Mouse (Mus musculus): ENCODE results near the gene Nr5a2. TPM values are rescaled to one million over a fixed set of nuclear protein-coding genes. Genes with fewer than 3 reads are reported as not detected.

The Nr5a2 gene
- polyA plus RNA-seq, 1 experiment from 2014 or later: 0.34 TPM

DNA sequence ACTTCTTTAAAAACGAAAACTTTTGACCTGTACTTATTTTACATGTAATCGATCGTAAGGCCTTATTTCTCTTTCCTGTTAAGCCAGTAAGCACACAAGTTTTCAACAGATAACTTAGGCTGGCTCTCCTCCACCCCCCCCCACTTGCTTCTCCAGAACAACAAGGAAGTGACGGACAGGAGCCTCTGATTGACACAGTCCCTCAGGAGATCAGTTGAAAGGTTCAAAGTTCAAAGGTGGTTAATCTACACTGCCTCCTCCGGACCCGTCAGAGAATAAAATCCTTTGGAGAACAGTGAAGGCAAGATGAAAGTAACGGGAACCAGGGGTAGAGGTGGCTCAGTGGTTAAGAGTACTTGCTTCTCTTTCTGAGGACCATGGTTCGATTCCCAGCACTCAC, 80.0 kb downstream of the Nr5a2 start:
- H3K9me3 ChIP-seq: peaks cover 3% of the 10 kb centered on the region; the same call in 1 of the 2 replicates
- no peaks in the 10 kb centered on the region for H3K27me3 ChIP-seq
- WGBS: 82% methylated on average over 8 of the region's 8 CpGs
- no peak overlapping the region for H3K4me2 ChIP-seq
- no peak overlapping the region for H3K9ac ChIP-seq (replicated peaks)
- no peak for ATAC-seq (ENCODE audit: insufficient number of reproducible peaks, insufficient read depth, low FRiP score, low TSS enrichment, low read depth)
- H3K4me3 ChIP-seq (replicated peaks): no peak overlapping the region
- H3K36me3 ChIP-seq: no peaks in the 10 kb centered on the region
- H3K27ac ChIP-seq: no peak overlapping the region
- no peaks in the 10 kb centered on the region for H3K4me1 ChIP-seq (replicated peaks)

DNA sequence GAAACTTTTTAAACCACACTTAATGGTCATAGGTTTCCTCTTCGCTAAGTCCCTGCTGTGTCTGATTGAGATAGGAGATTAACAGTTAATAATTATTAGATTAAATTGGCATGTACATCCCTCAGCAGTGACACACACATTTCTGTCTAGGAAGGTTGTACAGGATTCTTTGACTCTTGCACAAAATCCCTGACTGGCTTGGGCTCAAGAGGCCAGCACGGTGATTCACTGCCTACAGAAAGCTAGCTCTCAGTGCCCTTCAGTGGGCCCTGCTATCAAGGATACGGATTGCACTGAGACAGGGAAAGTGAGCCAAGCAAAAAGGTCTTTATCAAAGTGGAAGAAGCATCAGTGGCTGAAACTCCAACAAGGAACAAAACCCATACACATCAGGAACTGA, 85.2 kb downstream of the Nr5a2 start:
- H3K4me2 ChIP-seq: no peak overlapping the region
- H3K9me3 ChIP-seq: no peaks in the 10 kb centered on the region
- WGBS: 85% methylated on average over 3 of the region's 3 CpGs
- no peak overlapping the region for H3K9ac ChIP-seq (replicated peaks)
- no peaks in the 10 kb centered on the region for H3K27me3 ChIP-seq
- no peak for ATAC-seq (ENCODE audit: insufficient number of reproducible peaks, insufficient read depth, low FRiP score, low TSS enrichment, low read depth)
- no peak overlapping the region for H3K27ac ChIP-seq
- no peaks in the 10 kb centered on the region for H3K4me1 ChIP-seq (replicated peaks)
- no peak overlapping the region for H3K4me3 ChIP-seq (replicated peaks)
- H3K36me3 ChIP-seq: no peaks in the 10 kb centered on the region

DNA sequence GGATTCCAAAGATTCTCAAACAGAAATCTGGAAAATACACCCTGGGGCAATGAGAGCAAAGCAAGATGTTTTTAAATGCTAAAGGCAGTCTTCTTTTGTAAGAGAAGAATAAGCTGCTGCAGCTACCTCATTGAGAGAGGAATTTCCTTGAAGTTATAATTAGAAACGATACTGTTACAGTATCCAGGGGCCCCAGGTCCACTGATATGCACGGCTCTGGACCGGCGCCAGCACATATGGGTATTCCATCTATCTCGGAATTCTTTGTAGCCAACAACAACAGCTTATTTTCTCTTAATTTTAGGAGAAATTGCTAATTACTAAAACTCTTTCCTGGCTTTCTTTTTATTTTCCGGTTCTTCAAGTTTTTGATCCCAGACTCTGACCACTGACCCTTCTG, 91.3 kb downstream of the Nr5a2 start:
- Histone ChIP-seq H3K4me1 (replicated peaks) (no peaks in the 10 kb centered on the region), H3K9ac (replicated peaks) (no peak overlapping the region), H3K36me3 (no peaks in the 10 kb centered on the region), H3K27me3 (no peaks in the 10 kb centered on the region), H3K9me3 (no peaks in the 10 kb centered on the region), H3K4me2 (no peak overlapping the region), H3K4me3 (replicated peaks) (no peak overlapping the region), H3K27ac (no peak overlapping the region)
- ATAC-seq (ENCODE audit: insufficient number of reproducible peaks, insufficient read depth, low FRiP score, low TSS enrichment, low read depth): no peak
- 63% methylated on average over 6 of the region's 6 CpGs for WGBS

DNA sequence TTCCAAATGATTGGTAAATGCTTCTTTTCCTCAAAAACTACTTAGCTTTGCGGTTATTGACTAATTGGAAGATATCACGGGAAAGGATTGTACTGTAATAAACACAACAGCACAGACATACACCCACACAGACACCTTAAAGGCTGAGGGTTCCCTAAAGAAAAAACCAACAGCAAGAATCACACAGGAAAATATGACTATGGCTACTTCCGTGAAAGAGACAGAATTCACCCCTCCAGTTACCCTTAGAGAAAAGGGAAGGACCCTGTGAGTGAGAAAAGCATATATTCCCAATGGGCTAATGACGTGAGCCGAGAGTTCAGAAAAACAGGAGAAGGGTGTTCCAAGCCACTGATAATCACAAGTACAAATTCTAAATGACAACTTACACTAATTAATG, 92.0 kb downstream of the Nr5a2 start:
- Histone ChIP-seq H3K9ac (replicated peaks) (no peak overlapping the region), H3K4me1 (replicated peaks) (no peaks in the 10 kb centered on the region), H3K4me2 (no peak overlapping the region), H3K27ac (no peak overlapping the region), H3K36me3 (no peaks in the 10 kb centered on the region), H3K9me3 (no peaks in the 10 kb centered on the region), H3K27me3 (no peaks in the 10 kb centered on the region), H3K4me3 (replicated peaks) (no peak overlapping the region)
- WGBS: 85% methylated on average over 5 of the region's 5 CpGs
- ATAC-seq (ENCODE audit: insufficient number of reproducible peaks, insufficient read depth, low FRiP score, low TSS enrichment, low read depth): no peak

DNA sequence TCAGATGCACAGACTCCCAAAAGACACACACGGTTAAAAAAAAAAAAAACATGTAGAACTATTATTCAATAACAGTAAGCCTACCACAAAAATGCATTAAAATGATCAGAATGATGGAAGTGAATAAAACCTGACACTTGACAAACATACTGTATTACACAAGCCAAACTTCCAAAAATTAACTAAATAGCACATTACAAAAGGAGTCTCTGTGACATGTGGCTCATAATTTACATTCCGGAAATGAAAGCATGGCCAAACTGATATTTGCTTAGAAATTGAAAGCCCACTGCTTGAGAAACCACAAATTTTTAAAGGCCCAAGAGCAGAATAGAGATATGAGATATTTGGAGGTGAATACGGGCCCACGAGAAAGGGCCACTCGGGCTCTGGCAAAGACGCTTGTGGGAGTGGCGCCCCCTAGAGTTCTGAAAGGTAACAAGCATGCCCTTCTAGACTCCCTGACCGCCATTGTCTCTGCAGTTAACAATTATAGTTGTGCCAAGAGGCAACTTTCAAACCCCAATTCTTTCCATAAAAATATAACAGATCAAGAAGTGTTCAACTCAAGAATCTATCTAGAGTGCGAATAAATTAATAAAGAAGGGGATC, 93.7 kb downstream of the Nr5a2 start:
- no peak overlapping the region for H3K4me3 ChIP-seq (replicated peaks)
- no peaks in the 10 kb centered on the region for H3K9me3 ChIP-seq
- H3K4me2 ChIP-seq: no peak overlapping the region
- ATAC-seq (ENCODE audit: insufficient number of reproducible peaks, insufficient read depth, low FRiP score, low TSS enrichment, low read depth): no peak
- no peaks in the 10 kb centered on the region for H3K4me1 ChIP-seq (replicated peaks)
- H3K36me3 ChIP-seq: no peaks in the 10 kb centered on the region
- WGBS: 70% methylated on average over 9 of the region's 9 CpGs
- H3K9ac ChIP-seq (replicated peaks): no peak overlapping the region
- H3K27ac ChIP-seq: no peak overlapping the region
- no peaks in the 10 kb centered on the region for H3K27me3 ChIP-seq

DNA sequence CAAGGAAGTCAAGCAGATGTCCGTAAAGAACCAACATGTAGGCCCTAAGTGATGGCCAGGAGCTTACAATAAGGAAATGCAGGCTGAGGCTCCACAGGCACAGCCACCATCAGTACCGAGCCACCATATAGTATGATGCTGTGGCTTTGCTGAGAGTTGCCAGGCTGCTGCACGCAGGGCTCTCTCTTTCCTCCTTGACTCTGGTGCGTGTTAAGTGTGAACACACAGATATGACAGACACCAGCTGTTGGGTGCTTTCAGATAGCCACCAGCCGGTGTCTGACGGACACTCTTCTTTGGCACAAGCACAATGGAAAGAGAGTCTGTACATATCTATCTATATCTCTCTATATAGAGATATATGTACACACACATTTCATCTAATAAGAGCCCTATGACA, 97.0 kb downstream of the Nr5a2 start:
- Histone ChIP-seq H3K27me3 (no peaks in the 10 kb centered on the region), H3K4me3 (replicated peaks) (no peak overlapping the region), H3K9me3 (no peaks in the 10 kb centered on the region), H3K4me2 (no peak overlapping the region), H3K27ac (no peak overlapping the region), H3K9ac (replicated peaks) (no peak overlapping the region), H3K36me3 (no peaks in the 10 kb centered on the region), H3K4me1 (replicated peaks) (peaks cover 17% of the 10 kb centered on the region)
- no peak for ATAC-seq (ENCODE audit: insufficient number of reproducible peaks, insufficient read depth, low FRiP score, low TSS enrichment, low read depth)
- WGBS: 93% methylated on average over 6 of the region's 6 CpGs

DNA sequence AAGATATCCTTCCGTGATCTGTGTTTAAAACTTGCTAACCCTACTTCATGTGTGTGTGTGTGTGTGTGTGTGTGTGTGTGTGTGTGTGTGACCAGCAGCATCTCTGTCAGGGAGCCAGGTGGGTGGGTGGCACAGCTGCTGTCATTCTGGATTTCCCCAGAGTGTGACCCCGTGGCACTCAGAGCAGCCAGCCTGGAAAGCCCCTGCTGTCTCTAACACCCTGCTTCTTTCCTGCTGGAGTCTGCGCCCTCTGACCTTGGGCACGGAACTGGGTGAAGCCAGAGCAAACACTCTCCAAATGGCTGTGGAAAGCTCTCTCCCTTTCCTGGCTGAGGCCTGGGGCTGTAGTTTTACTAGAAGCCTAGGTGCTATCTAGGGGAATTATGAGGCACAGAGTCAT, 100.8 kb downstream of the Nr5a2 start:
- no peak for ATAC-seq (ENCODE audit: insufficient number of reproducible peaks, insufficient read depth, low FRiP score, low TSS enrichment, low read depth)
- no peaks in the 10 kb centered on the region for H3K27me3 ChIP-seq
- no peak overlapping the region for H3K27ac ChIP-seq
- H3K9me3 ChIP-seq: no peaks in the 10 kb centered on the region
- H3K9ac ChIP-seq (replicated peaks): no peak overlapping the region
- peaks cover 18% of the 10 kb centered on the region for H3K4me1 ChIP-seq (replicated peaks)
- H3K36me3 ChIP-seq: no peaks in the 10 kb centered on the region
- 48% methylated on average over 4 of the region's 4 CpGs for WGBS
- H3K4me3 ChIP-seq (replicated peaks): no peak overlapping the region
- H3K4me2 ChIP-seq: no peak overlapping the region

DNA sequence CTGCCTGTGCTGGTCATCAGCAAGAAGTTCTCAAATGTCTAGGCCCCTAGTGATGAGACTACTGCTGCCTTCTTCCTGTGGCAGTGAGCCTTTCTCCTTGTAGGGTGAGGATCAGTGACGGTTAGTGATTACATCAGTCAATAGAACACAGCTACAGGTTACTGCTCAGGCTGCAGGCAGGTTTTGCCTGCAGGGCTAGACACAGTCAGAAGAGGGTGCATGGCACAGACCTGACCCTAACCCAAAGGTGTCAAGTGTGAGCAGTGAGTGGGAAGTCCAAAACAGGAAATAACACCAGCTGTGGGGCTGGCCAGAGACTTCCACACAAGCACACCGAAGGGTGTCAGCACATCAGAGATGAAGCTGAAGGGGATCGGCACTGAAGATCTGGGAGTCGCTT, 101.5 kb downstream of the Nr5a2 start:
- no peaks in the 10 kb centered on the region for H3K36me3 ChIP-seq
- no peak overlapping the region for H3K9ac ChIP-seq (replicated peaks)
- 54% methylated on average over 4 of the region's 4 CpGs for WGBS
- H3K9me3 ChIP-seq: no peaks in the 10 kb centered on the region
- no peak overlapping the region for H3K4me3 ChIP-seq (replicated peaks)
- no peak overlapping the region for H3K4me2 ChIP-seq
- peaks cover 18% of the 10 kb centered on the region for H3K4me1 ChIP-seq (replicated peaks)
- no peak for ATAC-seq (ENCODE audit: insufficient number of reproducible peaks, insufficient read depth, low FRiP score, low TSS enrichment, low read depth)
- H3K27me3 ChIP-seq: no peaks in the 10 kb centered on the region
- no peak overlapping the region for H3K27ac ChIP-seq

DNA sequence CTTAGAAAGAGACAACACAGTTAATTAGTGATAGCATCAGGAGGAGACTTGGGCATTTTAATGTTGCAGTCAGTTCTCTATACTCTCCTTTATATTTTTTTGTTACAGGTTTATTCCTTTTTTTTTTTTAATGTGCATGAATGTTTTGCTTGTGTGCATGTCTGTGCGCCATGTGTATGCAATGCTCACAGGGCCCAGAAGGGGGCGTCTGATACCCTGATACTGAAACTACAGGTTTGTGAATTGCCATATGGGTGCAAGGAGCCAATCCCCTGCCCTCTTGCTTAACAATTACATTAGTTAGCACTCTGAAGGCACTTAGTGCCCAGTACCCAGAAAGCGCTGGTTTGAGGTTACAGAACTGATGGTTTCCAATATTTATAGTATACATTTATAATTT, 104.1 kb downstream of the Nr5a2 start:
- ATAC-seq (ENCODE audit: insufficient number of reproducible peaks, insufficient read depth, low FRiP score, low TSS enrichment, low read depth): no peak
- WGBS: 88% methylated on average over 3 of the region's 3 CpGs
- Histone ChIP-seq H3K4me3 (replicated peaks) (no peak overlapping the region), H3K27me3 (no peaks in the 10 kb centered on the region), H3K4me1 (replicated peaks) (peaks cover 18% of the 10 kb centered on the region), H3K9ac (replicated peaks) (no peak overlapping the region), H3K27ac (no peak overlapping the region), H3K4me2 (no peak overlapping the region), H3K36me3 (no peaks in the 10 kb centered on the region), H3K9me3 (no peaks in the 10 kb centered on the region)

DNA sequence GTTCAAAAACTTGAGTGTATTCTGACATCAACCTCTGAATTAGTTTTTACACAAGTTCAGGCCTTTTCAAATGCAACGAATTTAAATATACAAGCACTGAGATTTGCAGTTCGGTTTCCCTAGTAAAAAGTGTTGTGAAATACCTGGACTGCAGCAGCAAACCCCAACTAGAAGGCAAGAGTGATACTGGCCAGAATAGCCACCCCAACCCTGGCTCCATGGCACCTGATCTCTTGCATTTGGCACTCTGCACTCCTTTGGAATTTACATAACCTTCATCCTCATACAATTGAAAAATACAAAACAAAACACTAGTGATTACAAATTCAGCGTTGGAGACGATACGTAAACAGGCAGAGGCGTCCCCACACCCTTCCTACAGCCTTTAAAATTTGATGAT, 111.5 kb downstream of the Nr5a2 start:
- Histone ChIP-seq H3K27ac (no peak overlapping the region), H3K4me2 (no peak overlapping the region), H3K9ac (replicated peaks) (no peak overlapping the region), H3K9me3 (no peaks in the 10 kb centered on the region), H3K4me1 (replicated peaks) (no peaks in the 10 kb centered on the region), H3K4me3 (replicated peaks) (no peak overlapping the region), H3K36me3 (no peaks in the 10 kb centered on the region), H3K27me3 (no peaks in the 10 kb centered on the region)
- ATAC-seq (ENCODE audit: insufficient number of reproducible peaks, insufficient read depth, low FRiP score, low TSS enrichment, low read depth): no peak
- WGBS: 84% methylated on average over 6 of the region's 6 CpGs

DNA sequence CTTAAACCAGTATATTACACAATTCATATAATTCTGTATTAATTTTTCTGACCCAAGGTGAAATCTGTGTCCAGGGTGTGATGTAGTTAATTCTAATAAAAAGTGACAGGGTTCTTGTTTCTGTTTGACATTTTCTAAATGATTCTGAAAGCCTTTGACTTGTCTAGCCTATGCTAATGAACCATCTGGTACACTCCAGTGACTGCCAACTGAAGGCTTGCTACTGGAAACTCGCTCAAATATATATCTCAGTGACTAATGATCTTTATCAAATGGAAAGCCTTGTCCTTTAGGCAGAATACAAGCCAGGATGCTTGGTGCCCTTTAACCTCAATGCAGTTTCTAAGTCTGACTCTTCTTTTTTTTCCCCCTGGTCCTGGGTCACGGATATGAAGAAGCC, 114.2 kb downstream of the Nr5a2 start:
- no peaks in the 10 kb centered on the region for H3K36me3 ChIP-seq
- no peak overlapping the region for H3K4me2 ChIP-seq
- H3K27me3 ChIP-seq: no peaks in the 10 kb centered on the region
- H3K9ac ChIP-seq (replicated peaks): no peak overlapping the region
- WGBS: 76% methylated on average over 2 of the region's 2 CpGs
- no peak overlapping the region for H3K4me3 ChIP-seq (replicated peaks)
- no peak overlapping the region for H3K27ac ChIP-seq
- H3K4me1 ChIP-seq (replicated peaks): no peaks in the 10 kb centered on the region
- no peak for ATAC-seq (ENCODE audit: insufficient number of reproducible peaks, insufficient read depth, low FRiP score, low TSS enrichment, low read depth)
- no peaks in the 10 kb centered on the region for H3K9me3 ChIP-seq

DNA sequence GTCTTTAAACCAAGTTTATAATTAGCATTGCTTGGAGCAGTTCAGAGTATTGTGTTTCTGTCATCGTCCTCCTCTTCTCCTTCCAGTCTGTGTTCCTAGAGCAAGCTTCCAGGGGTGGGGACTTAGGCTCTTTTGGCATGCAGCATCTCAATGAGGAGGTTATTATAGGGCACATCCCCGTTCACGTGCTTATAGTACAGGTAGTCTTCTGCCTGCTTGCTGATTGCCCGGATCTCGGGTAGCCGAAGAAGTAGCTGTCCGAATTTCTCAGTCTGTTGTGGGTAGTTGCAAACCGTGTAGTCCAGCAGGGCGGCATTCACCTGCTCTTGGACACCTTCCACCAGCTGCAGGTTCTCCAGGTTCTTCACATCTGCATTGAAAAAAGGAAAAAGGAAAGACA, 114.9 kb downstream of the Nr5a2 start:
- Histone ChIP-seq H3K4me1 (replicated peaks) (no peaks in the 10 kb centered on the region), H3K4me2 (no peak overlapping the region), H3K9ac (replicated peaks) (no peak overlapping the region), H3K4me3 (replicated peaks) (no peak overlapping the region), H3K27me3 (no peaks in the 10 kb centered on the region), H3K9me3 (no peaks in the 10 kb centered on the region), H3K36me3 (no peaks in the 10 kb centered on the region), H3K27ac (no peak overlapping the region)
- 79% methylated on average over 9 of the region's 9 CpGs for WGBS
- ATAC-seq (ENCODE audit: insufficient number of reproducible peaks, insufficient read depth, low FRiP score, low TSS enrichment, low read depth): no peak

Measured in limb, embryonic 12.5 days (tissue).